Mouse (Mus musculus) midbrain, postnatal 0 days (tissue): ENCODE measurements around the gene Gzmd. TPM values are rescaled to one million over a fixed set of nuclear protein-coding genes. Genes with fewer than 3 reads are reported as not detected.
"Not testable (repeated sequence)": the region's sequence is repeated elsewhere in the genome, so short reads cannot be mapped to it uniquely, and the experiment has no call there.

Experiments used
- ATAC-seq: fragments of 200-750 bp; cut with Nextera tagmentation; 2 replicates; pipeline ENCODE4 v1.8.0; 2017; ENCODE audit warnings: moderate number of reproducible peaks, mild to moderate bottlenecking, moderate TSS enrichment, moderate library complexity; ENCODE audit not compliant: low FRiP score
- DNase-seq: peaks from one replicate; pipeline ENCODE4 v3.0.0-alpha.2; 2015; ENCODE audit warnings: low spot score
- H3K27ac ChIP-seq: fragments of 300-500 bp; sonication (generic); 2 replicates; pipeline ENCODE4 v1.5.1; 2014; ENCODE audit warnings: low read depth, mild to moderate bottlenecking, low read length, mixed read lengths
- H3K27me3 ChIP-seq: fragments of 300-500 bp; sonication (generic); 2 replicates; pipeline ENCODE4 v1.6.1; 2014; ENCODE audit warnings: low read length, control low read depth, mixed read lengths; ENCODE audit not compliant: insufficient read depth
- H3K36me3 ChIP-seq: fragments of 300-500 bp; sonication (generic); 2 replicates; pipeline ENCODE4 v1.6.1; 2014; ENCODE audit warnings: low read length, control low read depth, mixed read lengths; ENCODE audit not compliant: insufficient read depth
- H3K4me1 ChIP-seq: fragments of 300-500 bp; sonication (generic); 2 replicates; pipeline ENCODE4 v1.6.1; 2014; ENCODE audit warnings: mild to moderate bottlenecking, control low read depth, antibody characterized with exemption, low read length, mixed read lengths; ENCODE audit not compliant: insufficient read depth
- H3K4me2 ChIP-seq: fragments of 300-500 bp; sonication (generic); 2 replicates; pipeline ENCODE4 v1.6.1; 2014; ENCODE audit warnings: low read depth, mild to moderate bottlenecking, low read length, mixed read lengths; ENCODE audit not compliant: poor library complexity, severe bottlenecking
- H3K4me3 ChIP-seq: fragments of 300-500 bp; sonication (generic); 2 replicates; pipeline ENCODE4 v1.5.1; 2014; ENCODE audit warnings: low read depth, mild to moderate bottlenecking, low read length, moderate library complexity
- H3K9ac ChIP-seq: fragments of 300-500 bp; sonication (generic); replicated peaks from 2 replicates; pipeline ENCODE4 v1.6.1; 2014; ENCODE audit warnings: mild to moderate bottlenecking, low read length, moderate library complexity, mixed read lengths; ENCODE audit not compliant: poor library complexity, severe bottlenecking
- H3K9me3 ChIP-seq: fragments of 300-500 bp; sonication (generic); 2 replicates; pipeline ENCODE4 v1.6.1; 2016; ENCODE audit warnings: low read length, control low read depth
- CTCF ChIP-seq: IDR thresholded peaks from 2 replicates; pipeline ENCODE4 v1.5.1; 2016; ENCODE audit warnings: antibody characterized with exemption, mild to moderate bottlenecking
- WGBS: fragments of 180-500 bp; shearing (Covaris S2); extraction: QIAGEN DNeasy Blood & Tissue Kit; methylation state at CpG from one replicate; pipeline ENCODE4 v1.1.7; 2014; 5-methylcytosine and 5-hydroxymethylcytosine counted together
- polyA plus RNA-seq: library from polyadenylated mRNA; unstranded; fragments of >200 nt; fragmentation: Nextera tagmentation; extraction: Ambion mirVana; gene quantifications from 2 replicates; pipeline ENCODE4 v1.2.1, GENCODE M21; 2015
- total RNA-seq: library from RNA; depleted of rRNA; stranded (reverse); fragments of >200 nt; gene quantifications from 2 replicates; pipeline ENCODE4 v1.2.3, GENCODE M21; 2014

Gene Gzmd
- total and polyA plus RNA-seq, 2 experiments from 2014 or later, result not detected

GRCm38 (mm10) chr14:56120525-56120924 lies 11.9 kb downstream of the Gzmd start, which contains the start of gene Gzme:
Gene Gzme, minus strand, starts transcription at chr14:56120625.
- ATAC-seq, result no peak
- Histone ChIP-seq H3K4me3 (no peak within 1 kb of the TSS), H3K36me3 (no peaks in the 10 kb centered on the region), H3K9me3 (no peaks in the 10 kb centered on the region), H3K27ac (no peak within 1 kb of the TSS), H3K27me3 (no peaks in the 10 kb centered on the region), H3K9ac (no peak within 1 kb of the TSS), H3K4me2 (no peak within 1 kb of the TSS), H3K4me1 (no peaks in the 10 kb centered on the region)
- DNase-seq, result no peak
- TF ChIP-seq CTCF, result no peak

- DNase-seq, H3K27me3 ChIP-seq, H3K27ac ChIP-seq, ATAC-seq, H3K4me3 ChIP-seq, H3K9ac ChIP-seq, H3K4me1 ChIP-seq, H3K9me3 ChIP-seq, H3K36me3 ChIP-seq, H3K4me2 ChIP-seq: not testable (repeated sequence)
- 94% methylated on average over 33 of the region's 33 CpGs for WGBS
Observed at GRCm38 (mm10) chr14:56115531-56116310, 16.7 kb downstream of the Gzmd start.

GRCm38 (mm10) chr14:56105447-56106180 lies 26.8 kb downstream of the Gzmd start:
- Histone ChIP-seq H3K4me3 (no peak overlapping the region), H3K9me3 (no peaks in the 10 kb centered on the region), H3K36me3 (no peaks in the 10 kb centered on the region), H3K4me1 (no peaks in the 10 kb centered on the region), H3K4me2 (no peak overlapping the region), H3K27ac (no peak overlapping the region), H3K27me3 (no peaks in the 10 kb centered on the region), H3K9ac (no peak overlapping the region)
- ATAC-seq (no peak), DNase-seq (no peak)
- 83% methylated on average over 13 of the region's 13 CpGs for WGBS
- TF ChIP-seq CTCF, result no peak

- no peak overlapping the region for H3K4me2 ChIP-seq
- no peak overlapping the region for H3K4me3 ChIP-seq
- WGBS, result 95% methylated on average over 5 of the region's 5 CpGs
- no peak for TF ChIP-seq CTCF
- no peaks in the 10 kb centered on the region for H3K27me3 ChIP-seq
- no peak overlapping the region for H3K9ac ChIP-seq
- H3K27ac ChIP-seq, result no peak overlapping the region
- no peaks in the 10 kb centered on the region for H3K36me3 ChIP-seq
- ATAC-seq (no peak), DNase-seq (no peak)
- no peaks in the 10 kb centered on the region for H3K9me3 ChIP-seq
- no peaks in the 10 kb centered on the region for H3K4me1 ChIP-seq
Observed at GRCm38 (mm10) chr14:56105016-56105415, 27.4 kb downstream of the Gzmd start.

- Histone ChIP-seq H3K4me1 (no peaks in the 10 kb centered on the region), H3K4me2 (no peak overlapping the region), H3K27ac (no peak overlapping the region), H3K9ac (no peak overlapping the region), H3K4me3 (no peak overlapping the region), H3K9me3 (no peaks in the 10 kb centered on the region), H3K36me3 (no peaks in the 10 kb centered on the region), H3K27me3 (no peaks in the 10 kb centered on the region)
- DNase-seq (no peak), ATAC-seq (no peak)
- no peak for TF ChIP-seq CTCF
- 51% methylated on average over 3 of the region's 3 CpGs for WGBS
Observed at GRCm38 (mm10) chr14:56103452-56103851, 29.0 kb downstream of the Gzmd start.

GRCm38 (mm10) chr14:56102386-56102785 lies 30.0 kb downstream of the Gzmd start, which contains the start of gene Ctsg:
Gene Ctsg, minus strand, starts transcription at chr14:56102574.
- no peaks in the 10 kb centered on the region for H3K36me3 ChIP-seq
- H3K4me3 ChIP-seq, result no peak within 1 kb of the TSS
- no peak within 1 kb of the TSS for H3K4me2 ChIP-seq
- ATAC-seq (no peak), DNase-seq (no peak)
- H3K27me3 ChIP-seq, result no peaks in the 10 kb centered on the region
- no peaks in the 10 kb centered on the region for H3K9me3 ChIP-seq
- H3K27ac ChIP-seq, result no peak within 1 kb of the TSS
- 78% methylated on average over 10 of the region's 10 CpGs for WGBS
- no peaks in the 10 kb centered on the region for H3K4me1 ChIP-seq
- H3K9ac ChIP-seq, result no peak within 1 kb of the TSS
- TF ChIP-seq CTCF, result no peak
